In genomic region chr1:43108729-43109128, GRCm38 (mm10) we compare ENCODE assay signal across 16 mouse cellular contexts.
"Had no signal": no experiment of that assay in that cellular context is flagged by ENCODE, and none has a peak within 500 bp of the region (broad histone marks: within the 10 kb centered on the region; RNA-seq: fewer than 3 reads in every experiment).

No protein-coding gene starts in this region.

- H3K4me3 ChIP-seq: neural tube, embryonic 13.5 days; neural tube, embryonic 15.5 days; stomach, embryonic 15.5 days had no signal

- H3K4me1 ChIP-seq: neural tube, embryonic 13.5 days; neural tube, embryonic 15.5 days; stomach, embryonic 15.5 days had no signal

- H3K27me3 ChIP-seq: neural tube, embryonic 13.5 days; neural tube, embryonic 15.5 days; stomach, embryonic 15.5 days had no signal

- H3K9me3 ChIP-seq: neural tube, embryonic 13.5 days; neural tube, embryonic 15.5 days; stomach, embryonic 15.5 days had no signal

- H3K27ac ChIP-seq: neural tube, embryonic 13.5 days; neural tube, embryonic 15.5 days; stomach, embryonic 15.5 days; stomach, postnatal 0 days had no signal

- H3K4me2 ChIP-seq: neural tube, embryonic 13.5 days; neural tube, embryonic 15.5 days; stomach, embryonic 15.5 days had no signal

- DNase-seq: retina, postnatal 1 day; right cerebral cortex, adult 18-20 months; right cerebral cortex, postnatal 14 days; right cerebral cortex, postnatal 25 days; right cerebral cortex, postnatal 4 days; spleen, adult 18-20 months; thymus, adult 18-20 months; thymus, adult 2 months; thymus, postnatal 14 days; thymus, postnatal 25 days; thymus, postnatal 36 days; thymus, postnatal 4 days had no signal

- H3K9ac ChIP-seq: neural tube, embryonic 13.5 days; neural tube, embryonic 15.5 days; stomach, embryonic 15.5 days had no signal
